ENCODE assay signal across 7 mouse cellular contexts in the genomic region with DNA sequence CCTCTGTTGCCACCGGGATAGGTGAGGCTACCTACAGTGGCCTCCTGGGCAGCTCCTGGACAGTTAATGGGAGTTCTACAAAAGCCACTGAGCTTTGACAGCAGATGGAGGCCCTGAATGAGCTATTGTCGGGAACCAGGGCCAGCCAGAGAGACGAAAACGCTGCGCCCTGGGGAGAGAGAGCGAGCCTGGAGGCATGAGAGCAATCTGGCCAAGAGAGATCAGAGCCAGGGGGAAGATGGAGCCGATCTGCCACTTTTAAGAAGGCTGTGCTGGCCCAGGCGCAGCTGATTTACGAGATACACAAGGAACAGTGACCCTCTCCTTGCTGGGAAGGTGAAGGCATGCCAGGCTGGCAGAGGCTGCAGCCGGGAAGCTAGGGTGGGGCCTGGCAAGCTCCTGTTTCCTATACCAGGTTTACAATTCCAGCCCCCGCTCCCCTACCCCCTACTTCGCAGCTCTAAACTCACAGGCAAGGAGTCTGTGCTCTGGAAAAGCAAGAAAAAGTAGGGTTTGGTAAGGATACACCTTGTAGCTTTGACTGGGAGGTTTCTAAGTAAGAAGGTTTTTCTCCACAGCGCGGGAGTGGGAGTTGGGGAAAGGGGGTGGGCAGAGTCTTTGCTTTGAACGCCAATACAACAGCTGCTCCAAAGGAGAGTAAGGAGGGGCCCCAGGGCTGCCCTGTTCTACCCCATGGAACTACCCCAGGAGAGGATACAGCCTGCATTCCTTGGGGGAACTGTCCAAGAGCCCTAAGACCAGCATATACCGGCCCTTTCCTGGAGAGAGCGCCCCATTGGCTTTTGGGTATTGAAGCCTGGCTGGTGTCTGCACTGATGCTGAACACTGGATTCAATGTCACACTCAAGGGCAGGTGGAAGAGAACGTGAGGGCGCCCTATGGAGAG. TPM values are rescaled to one million over a fixed set of nuclear protein-coding genes. Genes with fewer than 3 reads are reported as not detected.
DNase-seq lines count a peak whose midpoint lies in the region; ATAC-seq lines count a peak whose summit lies in the region.

No protein-coding gene starts in this region.

- H3K36me3 ChIP-seq in liver, embryonic 11.5 days (ENCODE audit: control insufficient read depth, insufficient read depth, low read length): peaks cover 44% of the 10 kb centered on the region
- peaks cover 13% of the 10 kb centered on the region; the same call in 1 of the 2 replicates for H3K36me3 ChIP-seq in hindbrain, embryonic 11.5 days (ENCODE audit: control insufficient read depth, insufficient read depth, low read length)
- H3K36me3 ChIP-seq in neural tube, embryonic 14.5 days (ENCODE audit: control insufficient read depth, insufficient read depth, low read length): peaks cover 35% of the 10 kb centered on the region

- 60% methylated on average over 19 of the region's 19 CpGs for WGBS in liver, embryonic 11.5 days
- 83% methylated on average over 19 of the region's 19 CpGs for WGBS in hindbrain, embryonic 11.5 days
- WGBS in neural tube, embryonic 14.5 days: 72% methylated on average over 19 of the region's 19 CpGs

- peak overlapping the region; percentile 89 for H3K27ac ChIP-seq in liver, embryonic 11.5 days (ENCODE audit: low read depth, low read length)
- no peak overlapping the region; the same call in 1 of the 2 replicates for H3K27ac ChIP-seq in hindbrain, embryonic 11.5 days (ENCODE audit: low read depth, low read length)
- H3K27ac ChIP-seq in neural tube, embryonic 14.5 days (ENCODE audit: low read depth, low read length): peak overlapping the region; percentile 48; the same call in 1 of the 2 replicates

- 0 out of 2 replicates have a peak, but pooled peaks cover 2% of the 10 kb centered on the region for H3K9me3 ChIP-seq in liver, embryonic 11.5 days (ENCODE audit: control insufficient read depth, low read length)
- H3K9me3 ChIP-seq in hindbrain, embryonic 11.5 days (ENCODE audit: control insufficient read depth, low read length): no peaks in the 10 kb centered on the region
- H3K9me3 ChIP-seq in neural tube, embryonic 14.5 days (ENCODE audit: control insufficient read depth, low read length): no peaks in the 10 kb centered on the region

- no peaks in the 10 kb centered on the region for H3K27me3 ChIP-seq in liver, embryonic 11.5 days (replicated peaks; ENCODE audit: control insufficient read depth, insufficient read depth, low read length)
- no peaks in the 10 kb centered on the region for H3K27me3 ChIP-seq in hindbrain, embryonic 11.5 days (ENCODE audit: control insufficient read depth, insufficient read depth, low read length)
- no peaks in the 10 kb centered on the region for H3K27me3 ChIP-seq in neural tube, embryonic 14.5 days (ENCODE audit: control insufficient read depth, insufficient read depth, low read length)

- no peak; the same call in 1 of the 2 replicates for ATAC-seq in liver, embryonic 11.5 days (replicated peaks; ENCODE audit: low FRiP score)
- ATAC-seq in hindbrain, embryonic 11.5 days (ENCODE audit: low FRiP score): no peak
- no peak for ATAC-seq in neural tube, embryonic 14.5 days (ENCODE audit: low read depth)

- peaks cover 35% of the 10 kb centered on the region for H3K4me1 ChIP-seq in liver, embryonic 11.5 days (replicated peaks; ENCODE audit: control insufficient read depth, insufficient read depth, low read length)
- H3K4me1 ChIP-seq in hindbrain, embryonic 11.5 days (replicated peaks; ENCODE audit: control insufficient read depth, insufficient read depth, low read length): no peaks in the 10 kb centered on the region
- H3K4me1 ChIP-seq in neural tube, embryonic 14.5 days (ENCODE audit: control insufficient read depth, insufficient read depth, low read length): no peaks in the 10 kb centered on the region

- H3K9ac ChIP-seq in liver, embryonic 11.5 days (ENCODE audit: low read depth, low read length): peak overlapping the region; percentile 56
- 0 out of 2 replicates have a peak overlapping the region, but pooled peaks have one; percentile 20 for H3K9ac ChIP-seq in hindbrain, embryonic 11.5 days (ENCODE audit: low read depth, low read length)
- no peak overlapping the region for H3K9ac ChIP-seq in neural tube, embryonic 14.5 days (replicated peaks; ENCODE audit: low read depth, low read length)

- H3K4me2 ChIP-seq in liver, embryonic 11.5 days: peak overlapping the region; percentile 56
- no peak overlapping the region for H3K4me2 ChIP-seq in hindbrain, embryonic 11.5 days (replicated peaks; ENCODE audit: low read depth, low read length)
- H3K4me2 ChIP-seq in neural tube, embryonic 14.5 days (ENCODE audit: low read depth, low read length): no peak overlapping the region

- no peak for DNase-seq in liver, embryonic 11.5 days (ENCODE audit: low spot score)
- DNase-seq in liver: no peak
- peak; percentile 76 for DNase-seq in cerebellum, adult 8-10 months
- no peak for DNase-seq in hindbrain, embryonic 11.5 days (ENCODE audit: low spot score)
- DNase-seq in urinary bladder, postnatal 14 days (ENCODE audit: low spot score): no peak
- no peak for DNase-seq in right cerebral cortex, postnatal 10 days (ENCODE audit: low spot score in 2 of 2)

- peak overlapping the region; percentile 5; the same call in 1 of the 2 replicates for H3K4me3 ChIP-seq in liver, embryonic 11.5 days (ENCODE audit: low read depth, low read length)
- H3K4me3 ChIP-seq in hindbrain, embryonic 11.5 days (ENCODE audit: low read depth, low read length): no peak overlapping the region
- H3K4me3 ChIP-seq in neural tube, embryonic 14.5 days (ENCODE audit: low read depth, low read length): no peak overlapping the region

RNA-seq across cellular contexts. Expression of a gene that starts 42.5 kb away (rescaled TPM):
- 122 and 137 TPM in 2 replicates for polyA plus RNA-seq in liver, embryonic 11.5 days (2014; fragmentation: Nextera tagmentation; extraction: Ambion mirVana)
- polyA plus RNA-seq in hindbrain, embryonic 11.5 days (2014; fragmentation: Nextera tagmentation; extraction: Ambion mirVana): 192 and 230 TPM in 2 replicates
- 148 and 188 TPM in 2 replicates for polyA plus RNA-seq in neural tube, embryonic 14.5 days (2014; fragmentation: Nextera tagmentation; extraction: Ambion mirVana)

RNA-seq across cellular contexts. Expression of a gene that starts 42.7 kb away (rescaled TPM):
- 16.2 and 17.8 TPM in 2 replicates for polyA plus RNA-seq in liver, embryonic 11.5 days (2014; fragmentation: Nextera tagmentation; extraction: Ambion mirVana)
- polyA plus RNA-seq in hindbrain, embryonic 11.5 days (2014; fragmentation: Nextera tagmentation; extraction: Ambion mirVana): 27.9 and 30.3 TPM in 2 replicates
- 19.2 and 20.9 TPM in 2 replicates for polyA plus RNA-seq in neural tube, embryonic 14.5 days (2014; fragmentation: Nextera tagmentation; extraction: Ambion mirVana)

RNA-seq across cellular contexts. Expression of a gene that starts 52.5 kb away (rescaled TPM):
- polyA plus RNA-seq in liver, embryonic 11.5 days (2014; fragmentation: Nextera tagmentation; extraction: Ambion mirVana): 0.23 TPM in 1 of 2 replicates, not detected in the other
- polyA plus RNA-seq in hindbrain, embryonic 11.5 days (2014; fragmentation: Nextera tagmentation; extraction: Ambion mirVana): not detected in 2 replicates
- polyA plus RNA-seq in neural tube, embryonic 14.5 days (2014; fragmentation: Nextera tagmentation; extraction: Ambion mirVana): not detected in 2 replicates
